Mouse (Mus musculus) midbrain, embryonic 16.5 days (tissue): ENCODE measurements around the gene Ilkap. TPM values are rescaled to one million over a fixed set of nuclear protein-coding genes. Genes with fewer than 3 reads are reported as not detected.

Source experiments
- ATAC-seq: fragments of 200-750 bp; cut with Nextera tagmentation; 2 replicates; pipeline ENCODE4 v1.8.0; 2017; ENCODE audit warnings: moderate TSS enrichment
- H3K27ac ChIP-seq: fragments of 300-500 bp; sonication (generic); 2 replicates; pipeline ENCODE4 v1.5.1; 2014; ENCODE audit warnings: mild to moderate bottlenecking, low read length, mixed read lengths
- H3K27me3 ChIP-seq: fragments of 300-500 bp; sonication (generic); 2 replicates; pipeline ENCODE4 v1.6.1; 2014; ENCODE audit warnings: low read depth, low read length, mixed read lengths; ENCODE audit not compliant: control insufficient read depth, insufficient read depth
- H3K36me3 ChIP-seq: fragments of 300-500 bp; sonication (generic); 2 replicates; pipeline ENCODE4 v1.6.1; 2014; ENCODE audit warnings: mild to moderate bottlenecking, low read length, moderate library complexity, mixed read lengths; ENCODE audit not compliant: control insufficient read depth, insufficient read depth
- H3K4me1 ChIP-seq: fragments of 300-500 bp; sonication (generic); 2 replicates; pipeline ENCODE4 v1.6.1; 2014; ENCODE audit warnings: mild to moderate bottlenecking, low read length, mixed read lengths; ENCODE audit not compliant: control insufficient read depth, insufficient read depth
- H3K4me2 ChIP-seq: fragments of 300-500 bp; sonication (generic); 2 replicates; pipeline ENCODE4 v1.6.1; 2014; ENCODE audit warnings: mild to moderate bottlenecking, low read length, mixed read lengths
- H3K4me3 ChIP-seq: fragments of 300-500 bp; sonication (generic); 2 replicates; pipeline ENCODE4 v1.5.1; 2014; ENCODE audit warnings: low read depth, mild to moderate bottlenecking, low read length, moderate library complexity, mixed read lengths
- H3K9ac ChIP-seq: fragments of 300-500 bp; sonication (generic); 2 replicates; pipeline ENCODE4 v1.6.1; 2014; ENCODE audit warnings: low read depth, low read length, mixed read lengths
- H3K9me3 ChIP-seq: fragments of 300-500 bp; sonication (generic); replicated peaks from 2 replicates; pipeline ENCODE4 v1.6.1; 2014; ENCODE audit warnings: mild to moderate bottlenecking, low read length, mixed read lengths; ENCODE audit not compliant: control insufficient read depth, poor library complexity, severe bottlenecking
- WGBS: fragments of 180-500 bp; shearing (Covaris S2); extraction: QIAGEN DNeasy Blood & Tissue Kit; methylation state at CpG from one replicate; pipeline ENCODE4 v1.1.7; 2014; 5-methylcytosine and 5-hydroxymethylcytosine counted together
- polyA plus RNA-seq: library from polyadenylated mRNA; unstranded; fragments of >200 nt; fragmentation: Nextera tagmentation; extraction: Ambion mirVana; gene quantifications from 2 replicates; pipeline ENCODE4 v1.2.1, GENCODE M21; 2015

Ilkap gene
- polyA plus RNA-seq, 1 experiment from 2014 or later: 141 TPM

- H3K36me3 ChIP-seq: peaks cover 17% of the 10 kb centered on the region
- no peak overlapping the region for H3K4me3 ChIP-seq
- H3K9me3 ChIP-seq: no peaks in the 10 kb centered on the region
- H3K27me3 ChIP-seq: no peaks in the 10 kb centered on the region
- H3K27ac ChIP-seq: no peak overlapping the region
- ATAC-seq: no peak
- 96% methylated on average over 3 of the region's 3 CpGs for WGBS
- no peak overlapping the region for H3K9ac ChIP-seq
- H3K4me2 ChIP-seq: no peak overlapping the region
- no peaks in the 10 kb centered on the region for H3K4me1 ChIP-seq
Observed at GRCm38 (mm10) chr1:91437083-91437400, 38.4 kb upstream of the Ilkap start.

- no peaks in the 10 kb centered on the region for H3K27me3 ChIP-seq
- WGBS: 76% methylated on average over 6 of the region's 6 CpGs
- no peak overlapping the region for H3K4me2 ChIP-seq
- no peaks in the 10 kb centered on the region for H3K4me1 ChIP-seq
- no peak overlapping the region for H3K9ac ChIP-seq
- H3K36me3 ChIP-seq: peaks cover 17% of the 10 kb centered on the region
- ATAC-seq: no peak
- no peak overlapping the region for H3K4me3 ChIP-seq
- H3K27ac ChIP-seq: no peak overlapping the region
- H3K9me3 ChIP-seq: no peaks in the 10 kb centered on the region
Observed at GRCm38 (mm10) chr1:91436380-91437082, 37.9 kb upstream of the Ilkap start.

- Histone ChIP-seq H3K4me3 (no peak overlapping the region), H3K9me3 (no peaks in the 10 kb centered on the region), H3K4me1 (no peaks in the 10 kb centered on the region), H3K9ac (no peak overlapping the region), H3K27me3 (no peaks in the 10 kb centered on the region), H3K36me3 (peaks cover 15% of the 10 kb centered on the region), H3K4me2 (no peak overlapping the region), H3K27ac (no peak overlapping the region)
- no peak for ATAC-seq
- 82% methylated on average over 13 of the region's 13 CpGs for WGBS
Observed at GRCm38 (mm10) chr1:91435606-91436130, 37.1 kb upstream of the Ilkap start.

GRCm38 (mm10) chr1:91434905-91435304 is 36.3 kb upstream of the Ilkap start:
- Histone ChIP-seq H3K4me2 (no peak overlapping the region), H3K36me3 (peaks cover 14% of the 10 kb centered on the region), H3K4me1 (no peaks in the 10 kb centered on the region), H3K9me3 (no peaks in the 10 kb centered on the region), H3K9ac (no peak overlapping the region), H3K4me3 (no peak overlapping the region), H3K27ac (no peak overlapping the region), H3K27me3 (no peaks in the 10 kb centered on the region)
- ATAC-seq: no peak
- WGBS: 96% methylated on average over 8 of the region's 8 CpGs

- no peak overlapping the region for H3K4me3 ChIP-seq
- no peaks in the 10 kb centered on the region for H3K27me3 ChIP-seq
- no peaks in the 10 kb centered on the region for H3K4me1 ChIP-seq
- no peaks in the 10 kb centered on the region for H3K9me3 ChIP-seq
- ATAC-seq: no peak
- H3K27ac ChIP-seq: no peak overlapping the region
- H3K4me2 ChIP-seq: no peak overlapping the region
- no peak overlapping the region for H3K9ac ChIP-seq
- 84% methylated on average over 7 of the region's 7 CpGs for WGBS
- H3K36me3 ChIP-seq: peaks cover 20% of the 10 kb centered on the region; the same call in 1 of the 2 replicates
Observed at GRCm38 (mm10) chr1:91430761-91431160, 32.1 kb upstream of the Ilkap start.

GRCm38 (mm10) chr1:91429212-91429611 is 30.6 kb upstream of the Ilkap start:
- Histone ChIP-seq H3K9ac (no peak overlapping the region), H3K27me3 (no peaks in the 10 kb centered on the region), H3K9me3 (no peaks in the 10 kb centered on the region), H3K4me2 (no peak overlapping the region), H3K27ac (no peak overlapping the region), H3K4me1 (no peaks in the 10 kb centered on the region), H3K36me3 (peaks cover 17% of the 10 kb centered on the region; the same call in 1 of the 2 replicates), H3K4me3 (no peak overlapping the region)
- no peak for ATAC-seq
- WGBS: 94% methylated on average over 10 of the region's 10 CpGs

GRCm38 (mm10) chr1:91428614-91429013 is 30.0 kb upstream of the Ilkap start:
- Histone ChIP-seq H3K36me3 (peaks cover 17% of the 10 kb centered on the region; the same call in 1 of the 2 replicates), H3K4me3 (no peak overlapping the region), H3K4me1 (no peaks in the 10 kb centered on the region), H3K27me3 (no peaks in the 10 kb centered on the region), H3K9ac (no peak overlapping the region), H3K4me2 (no peak overlapping the region), H3K9me3 (no peaks in the 10 kb centered on the region), H3K27ac (no peak overlapping the region)
- no peak for ATAC-seq
- WGBS: 36% methylated on average over 4 of the region's 4 CpGs

GRCm38 (mm10) chr1:91426397-91426796 is 27.8 kb upstream of the Ilkap start:
- no peak overlapping the region for H3K4me3 ChIP-seq
- no peak for ATAC-seq
- H3K36me3 ChIP-seq: peaks cover 13% of the 10 kb centered on the region; the same call in 1 of the 2 replicates
- H3K27me3 ChIP-seq: no peaks in the 10 kb centered on the region
- no peak overlapping the region for H3K27ac ChIP-seq
- no peaks in the 10 kb centered on the region for H3K9me3 ChIP-seq
- no peaks in the 10 kb centered on the region for H3K4me1 ChIP-seq
- no peak overlapping the region for H3K4me2 ChIP-seq
- H3K9ac ChIP-seq: no peak overlapping the region
- 90% methylated on average over 9 of the region's 9 CpGs for WGBS

- no peak overlapping the region for H3K4me3 ChIP-seq
- no peak overlapping the region for H3K4me2 ChIP-seq
- 87% methylated on average over 8 of the region's 8 CpGs for WGBS
- no peak overlapping the region for H3K27ac ChIP-seq
- H3K9me3 ChIP-seq: no peaks in the 10 kb centered on the region
- no peaks in the 10 kb centered on the region for H3K4me1 ChIP-seq
- no peaks in the 10 kb centered on the region for H3K27me3 ChIP-seq
- no peak overlapping the region for H3K9ac ChIP-seq
- peaks cover 4% of the 10 kb centered on the region; the same call in 1 of the 2 replicates for H3K36me3 ChIP-seq
- ATAC-seq: no peak
Observed at GRCm38 (mm10) chr1:91420601-91421065, 22.0 kb upstream of the Ilkap start.
